Mouse (Mus musculus): ENCODE data around the gene Slc1a2. TPM values are rescaled to one million over a fixed set of nuclear protein-coding genes. Genes with fewer than 3 reads are reported as not detected.

Gene Slc1a2
- total and polyA plus RNA-seq, 3 experiments, result 0.08 TPM; not detected in 2

DNA sequence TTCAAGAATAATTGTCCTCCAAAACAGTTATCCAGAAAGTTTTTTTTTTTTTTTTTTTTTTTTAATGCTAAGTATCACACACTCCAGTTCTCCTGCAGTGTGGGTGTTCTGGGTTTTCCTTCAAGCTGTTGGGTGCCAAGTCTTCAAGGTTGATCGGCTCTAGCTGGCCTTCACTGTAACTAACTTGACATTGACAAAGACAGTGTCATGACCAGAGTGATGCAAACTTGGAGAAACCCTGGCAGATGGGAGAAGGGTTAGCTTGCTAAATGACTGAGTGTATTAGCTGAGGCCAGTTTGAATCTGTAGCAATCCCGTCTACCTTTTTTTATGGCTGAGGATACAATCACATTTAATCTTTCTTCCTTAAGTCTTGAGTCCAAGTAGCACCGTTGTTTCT, 119.7 kb downstream of the Slc1a2 start:
- Histone ChIP-seq H3K27ac (ENCODE audit: control insufficient read depth, low read depth, low read length) (no peak overlapping the region), H3K4me1 (ENCODE audit: control insufficient read depth in 1 of 2, insufficient read depth in 2 of 2, low read length in 2 of 2) (no peaks in the 10 kb centered on the region), H3K4me3 (ENCODE audit: control insufficient read depth in 1 of 2, insufficient read depth in 1 of 2, low read depth in 2 of 2, low read length in 2 of 2) (no peak overlapping the region), H3K27me3 (ENCODE audit: control insufficient read depth in 1 of 2, insufficient read depth in 2 of 2, low read length in 2 of 2) (peaks cover 11 to 27% of the 10 kb centered on the region in 2 experiments), H3K9ac (ENCODE audit: control insufficient read depth, low read depth, low read length, poor library complexity, severe bottlenecking) (no peak overlapping the region), H3K36me3 (ENCODE audit: control insufficient read depth in 1 of 2, insufficient read depth in 2 of 2, low read length in 2 of 2) (no peaks in the 10 kb centered on the region), H3K9me3 (replicated peaks; ENCODE audit: insufficient read depth, low read length) (no peaks in the 10 kb centered on the region), H3K79me2 (ENCODE audit: control insufficient read depth, insufficient read depth, low read length, poor library complexity) (no peaks in the 10 kb centered on the region)
- TF ChIP-seq POLR2A (IDR thresholded peaks at IDR 0.05; ENCODE audit: control insufficient read depth in 1 of 2, insufficient read depth in 1 of 2, low read depth in 1 of 2, low read length in 2 of 2, poor library complexity in 1 of 2) (no peak), GABPA (IDR thresholded peaks at IDR 0.05; ENCODE audit: low read depth, low read length) (no peak), KAT2A (conservative IDR thresholded peaks at IDR 0.05; ENCODE audit: low read depth, low read length) (no peak), TAL1 (IDR thresholded peaks at IDR 0.05; ENCODE audit: low read length) (no peak), POLR2AphosphoS5 (IDR thresholded peaks at IDR 0.05; ENCODE audit: borderline replicate concordance, low read depth, low read length) (no peak), RCOR1 (IDR thresholded peaks at IDR 0.05; ENCODE audit: low read depth, low read length) (no peak), TCF12 (IDR thresholded peaks at IDR 0.05; ENCODE audit: low read depth, low read length) (no peak), POLR2AphosphoS2 (IDR thresholded peaks at IDR 0.05; ENCODE audit: low read length) (no peak), MAX (IDR thresholded peaks at IDR 0.05; ENCODE audit: low read length) (no peak)
- DNase-seq (ENCODE audit: low read depth, low spot score), result no peak

GRCm38 (mm10) chr2:102782751-102783150, 124.3 kb downstream of the Slc1a2 start:
- TF ChIP-seq MYC (IDR thresholded peaks at IDR 0.05; ENCODE audit: low read depth, low read length) (no peak), CHD1 (IDR thresholded peaks at IDR 0.05; ENCODE audit: low read depth, low read length) (no peak)
- Histone ChIP-seq H3K9ac (ENCODE audit: control insufficient read depth, low read depth, low read length, poor library complexity, severe bottlenecking) (no peak overlapping the region), H3K27me3 (ENCODE audit: control insufficient read depth in 1 of 2, insufficient read depth in 2 of 2, low read length in 2 of 2) (peaks cover 7 to 15% of the 10 kb centered on the region in 2 experiments), H3K27ac (ENCODE audit: control insufficient read depth, low read depth, low read length) (no peak overlapping the region), H3K4me1 (ENCODE audit: control insufficient read depth in 1 of 2, insufficient read depth in 2 of 2, low read length in 2 of 2) (no peaks in the 10 kb centered on the region), H3K4me3 (ENCODE audit: control insufficient read depth in 1 of 2, insufficient read depth in 1 of 2, low read depth in 2 of 2, low read length in 2 of 2) (no peak overlapping the region), H3K36me3 (ENCODE audit: control insufficient read depth in 1 of 2, insufficient read depth in 2 of 2, low read length in 2 of 2) (no peaks in the 10 kb centered on the region), H3K79me2 (ENCODE audit: control insufficient read depth, insufficient read depth, low read length, poor library complexity) (no peaks in the 10 kb centered on the region), H3K9me3 (replicated peaks; ENCODE audit: insufficient read depth, low read length) (no peaks in the 10 kb centered on the region)
- DNase-seq (ENCODE audit: low read depth, low spot score), result no peak

DNA sequence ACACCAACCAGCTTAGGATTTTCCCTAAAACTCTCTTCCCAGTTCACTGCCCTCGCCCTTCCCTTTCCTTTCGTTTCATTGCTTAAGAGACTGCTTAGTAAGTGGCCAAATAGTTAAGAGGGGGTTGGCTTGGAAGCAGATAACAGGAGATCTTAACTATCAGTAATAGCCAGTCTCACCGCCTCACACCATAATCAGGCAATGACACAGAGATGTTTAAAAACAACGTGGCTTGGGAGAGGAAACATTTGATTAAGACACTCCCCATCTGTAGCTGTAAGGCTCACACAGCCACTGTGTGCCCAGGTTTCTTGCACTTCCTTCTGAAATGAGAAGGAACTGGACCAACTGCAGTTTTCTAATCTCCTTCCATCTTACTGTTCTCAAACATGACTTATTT, 127.2 kb downstream of the Slc1a2 start:
- H3K27ac ChIP-seq (ENCODE audit: control insufficient read depth, low read depth, low read length), result no peak overlapping the region
- peaks cover 2 to 10% of the 10 kb centered on the region in 2 experiments for H3K27me3 ChIP-seq (ENCODE audit: control insufficient read depth in 1 of 2, insufficient read depth in 2 of 2, low read length in 2 of 2)
- no peak overlapping the region for H3K4me3 ChIP-seq (ENCODE audit: control insufficient read depth in 1 of 2, insufficient read depth in 1 of 2, low read depth in 2 of 2, low read length in 2 of 2)
- H3K4me1 ChIP-seq (ENCODE audit: control insufficient read depth in 1 of 2, insufficient read depth in 2 of 2, low read length in 2 of 2), result no peaks in the 10 kb centered on the region
- TF ChIP-seq JUND (IDR thresholded peaks at IDR 0.05; ENCODE audit: low read depth, low read length) (no peak), E2F4 (IDR thresholded peaks at IDR 0.05; ENCODE audit: borderline replicate concordance, low read depth, low read length) (no peak), MAX (IDR thresholded peaks at IDR 0.05; ENCODE audit: low read length) (no peak), RCOR1 (IDR thresholded peaks at IDR 0.05; ENCODE audit: low read depth, low read length) (no peak), MEF2A (IDR thresholded peaks at IDR 0.05; ENCODE audit: extremely low read depth, insufficient replicate concordance, low read depth, low read length, poor library complexity, severe bottlenecking) (no peak), GABPA (IDR thresholded peaks at IDR 0.05; ENCODE audit: low read depth, low read length) (no peak), KAT2A (conservative IDR thresholded peaks at IDR 0.05; ENCODE audit: low read depth, low read length) (no peak)
- no peaks in the 10 kb centered on the region for H3K79me2 ChIP-seq (ENCODE audit: control insufficient read depth, insufficient read depth, low read length, poor library complexity)
- H3K36me3 ChIP-seq (ENCODE audit: control insufficient read depth in 1 of 2, insufficient read depth in 2 of 2, low read length in 2 of 2), result no peaks in the 10 kb centered on the region
- no peaks in the 10 kb centered on the region for H3K9me3 ChIP-seq (replicated peaks; ENCODE audit: insufficient read depth, low read length)
- no peak overlapping the region for H3K9ac ChIP-seq (ENCODE audit: control insufficient read depth, low read depth, low read length, poor library complexity, severe bottlenecking)
- DNase-seq (ENCODE audit: low read depth, low spot score), result peak; percentile 10

Measured in MEL (cell line).